Mouse (Mus musculus): Measurements from ENCODE around the gene Tab3. TPM values are rescaled to one million over a fixed set of nuclear protein-coding genes. Genes with fewer than 3 reads are reported as not detected.

The Tab3 gene
- 4.6 and 5.5 TPM in 2 replicates for polyA plus RNA-seq (2015; fragmentation: Nextera tagmentation; extraction: Ambion mirVana)

GRCm38 (mm10) chrX:85573532-85574181 is at the start of gene Tab3:
TSS of gene Tab3 (plus strand) at chrX:85574022.
- H3K9me3 ChIP-seq = no peaks in the 10 kb centered on the region

GRCm38 (mm10) chrX:85525545-85525944 is 48.3 kb upstream of the Tab3 start:
- whole genome bisulfite sequencing = 24% methylated on average over 1 of the region's 1 CpGs
- H3K4me1 ChIP-seq (replicated peaks) = no peaks in the 10 kb centered on the region
- H3K4me2 ChIP-seq (replicated peaks) = no peak overlapping the region
- no peaks in the 10 kb centered on the region for H3K9me3 ChIP-seq
- no peaks in the 10 kb centered on the region for H3K27me3 ChIP-seq (replicated peaks)
- no peak overlapping the region for H3K27ac ChIP-seq
- H3K9ac ChIP-seq = no peak overlapping the region
- no peaks in the 10 kb centered on the region for H3K36me3 ChIP-seq
- no peak overlapping the region for H3K4me3 ChIP-seq (replicated peaks)
- ATAC-seq = peak; percentile 72

More at GRCm38 (mm10) chrX:85573532-85574181, at the start of gene Tab3:
- ATAC-seq = peak; percentile 98
- WGBS = 21% methylated on average over 59 of the region's 64 CpGs
- Histone ChIP-seq H3K4me1 (replicated peaks) (no peaks in the 10 kb centered on the region), H3K27me3 (replicated peaks) (no peaks in the 10 kb centered on the region), H3K27ac (peak within 1 kb of the TSS; percentile 54; the same call in 1 of the 2 replicates), H3K36me3 (no peaks in the 10 kb centered on the region), H3K4me2 (replicated peaks) (peak within 1 kb of the TSS; percentile 53), H3K4me3 (replicated peaks) (peak within 1 kb of the TSS; percentile 62), H3K9ac (peak within 1 kb of the TSS; percentile 69)

- no peak overlapping the region for H3K4me2 ChIP-seq (replicated peaks)
- no peak overlapping the region for H3K4me3 ChIP-seq (replicated peaks)
- no peak overlapping the region for H3K9ac ChIP-seq
- H3K9me3 ChIP-seq = no peaks in the 10 kb centered on the region
- ATAC-seq = peak; percentile 93
- no peaks in the 10 kb centered on the region for H3K4me1 ChIP-seq (replicated peaks)
- H3K27ac ChIP-seq = no peak overlapping the region
- 55% methylated on average over 5 of the region's 5 CpGs for WGBS
- no peaks in the 10 kb centered on the region for H3K27me3 ChIP-seq (replicated peaks)
- H3K36me3 ChIP-seq = no peaks in the 10 kb centered on the region
These were observed 47.4 kb upstream of the Tab3 start for GRCm38 (mm10) chrX:85526263-85527019.

- Histone ChIP-seq H3K27ac (no peak overlapping the region), H3K36me3 (no peaks in the 10 kb centered on the region), H3K9me3 (no peaks in the 10 kb centered on the region), H3K4me2 (replicated peaks) (no peak overlapping the region), H3K27me3 (replicated peaks) (no peaks in the 10 kb centered on the region), H3K9ac (no peak overlapping the region), H3K4me3 (replicated peaks) (no peak overlapping the region), H3K4me1 (replicated peaks) (no peaks in the 10 kb centered on the region)
- 73% methylated on average over 2 of the region's 2 CpGs for WGBS
- ATAC-seq = no peak
These were observed 14.9 kb upstream of the Tab3 start for GRCm38 (mm10) chrX:85558931-85559330.

- Histone ChIP-seq H3K4me1 (replicated peaks) (no peaks in the 10 kb centered on the region), H3K9me3 (no peaks in the 10 kb centered on the region), H3K4me2 (replicated peaks) (no peak overlapping the region), H3K27me3 (replicated peaks) (no peaks in the 10 kb centered on the region), H3K27ac (no peak overlapping the region), H3K36me3 (no peaks in the 10 kb centered on the region), H3K4me3 (replicated peaks) (no peak overlapping the region), H3K9ac (no peak overlapping the region)
- 65% methylated on average over 4 of the region's 4 CpGs for WGBS
- no peak for ATAC-seq
These were observed 7.6 kb upstream of the Tab3 start for GRCm38 (mm10) chrX:85566256-85566655.

- H3K4me1 ChIP-seq (replicated peaks) = no peaks in the 10 kb centered on the region
- peak overlapping the region; percentile 54; the same call in 1 of the 2 replicates for H3K27ac ChIP-seq
- peak overlapping the region; percentile 53 for H3K4me2 ChIP-seq (replicated peaks)
- WGBS = 16% methylated on average over 33 of the region's 34 CpGs
- peak overlapping the region; percentile 62 for H3K4me3 ChIP-seq (replicated peaks)
- H3K9ac ChIP-seq = peak overlapping the region; percentile 69
- no peaks in the 10 kb centered on the region for H3K27me3 ChIP-seq (replicated peaks)
- H3K36me3 ChIP-seq = no peaks in the 10 kb centered on the region
- no peaks in the 10 kb centered on the region for H3K9me3 ChIP-seq
- ATAC-seq = peak; percentile 63
These were observed 340 bp downstream of the Tab3 start for GRCm38 (mm10) chrX:85574182-85574541.

- H3K4me2 ChIP-seq (replicated peaks) = no peak overlapping the region
- WGBS = 61% methylated on average over 6 of the region's 6 CpGs
- H3K27ac ChIP-seq = no peak overlapping the region
- H3K36me3 ChIP-seq = no peaks in the 10 kb centered on the region
- no peak for ATAC-seq
- no peak overlapping the region for H3K4me3 ChIP-seq (replicated peaks)
- H3K9ac ChIP-seq = no peak overlapping the region
- H3K27me3 ChIP-seq (replicated peaks) = no peaks in the 10 kb centered on the region
- no peaks in the 10 kb centered on the region for H3K4me1 ChIP-seq (replicated peaks)
- no peaks in the 10 kb centered on the region for H3K9me3 ChIP-seq
These were observed 2.5 kb downstream of the Tab3 start for GRCm38 (mm10) chrX:85576310-85576709.

GRCm38 (mm10) chrX:85580768-85581167 is 6.9 kb downstream of the Tab3 start:
- no peaks in the 10 kb centered on the region for H3K9me3 ChIP-seq
- WGBS = 41% methylated on average over 2 of the region's 2 CpGs
- H3K27me3 ChIP-seq (replicated peaks) = no peaks in the 10 kb centered on the region
- no peak overlapping the region for H3K4me3 ChIP-seq (replicated peaks)
- H3K4me2 ChIP-seq (replicated peaks) = no peak overlapping the region
- ATAC-seq = no peak
- no peaks in the 10 kb centered on the region for H3K4me1 ChIP-seq (replicated peaks)
- H3K36me3 ChIP-seq = no peaks in the 10 kb centered on the region
- H3K9ac ChIP-seq = no peak overlapping the region
- no peak overlapping the region for H3K27ac ChIP-seq

GRCm38 (mm10) chrX:85582517-85582916 is 8.7 kb downstream of the Tab3 start:
- Histone ChIP-seq H3K4me3 (replicated peaks) (no peak overlapping the region), H3K4me2 (replicated peaks) (no peak overlapping the region), H3K36me3 (no peaks in the 10 kb centered on the region), H3K4me1 (replicated peaks) (no peaks in the 10 kb centered on the region), H3K9me3 (no peaks in the 10 kb centered on the region), H3K9ac (no peak overlapping the region), H3K27ac (no peak overlapping the region), H3K27me3 (replicated peaks) (no peaks in the 10 kb centered on the region)
- ATAC-seq = no peak
- WGBS = 71% methylated on average over 1 of the region's 1 CpGs

GRCm38 (mm10) chrX:85585575-85585974 is 11.8 kb downstream of the Tab3 start:
- H3K27me3 ChIP-seq (replicated peaks) = no peaks in the 10 kb centered on the region
- no peaks in the 10 kb centered on the region for H3K36me3 ChIP-seq
- no peak overlapping the region for H3K4me3 ChIP-seq (replicated peaks)
- no peak overlapping the region for H3K9ac ChIP-seq
- H3K9me3 ChIP-seq = no peaks in the 10 kb centered on the region
- no peak overlapping the region for H3K27ac ChIP-seq
- no peak for ATAC-seq
- H3K4me1 ChIP-seq (replicated peaks) = no peaks in the 10 kb centered on the region
- no peak overlapping the region for H3K4me2 ChIP-seq (replicated peaks)

GRCm38 (mm10) chrX:85614701-85615100 is 40.9 kb downstream of the Tab3 start:
- no peak for ATAC-seq
- Histone ChIP-seq H3K9me3 (no peaks in the 10 kb centered on the region), H3K27ac (no peak overlapping the region), H3K4me1 (replicated peaks) (no peaks in the 10 kb centered on the region), H3K9ac (no peak overlapping the region), H3K36me3 (no peaks in the 10 kb centered on the region), H3K4me2 (replicated peaks) (no peak overlapping the region), H3K27me3 (replicated peaks) (no peaks in the 10 kb centered on the region), H3K4me3 (replicated peaks) (no peak overlapping the region)
- WGBS = 90% methylated on average over 2 of the region's 2 CpGs

GRCm38 (mm10) chrX:85646204-85646777 is 72.5 kb downstream of the Tab3 start:
- no peak overlapping the region for H3K4me3 ChIP-seq (replicated peaks)
- no peaks in the 10 kb centered on the region for H3K27me3 ChIP-seq (replicated peaks)
- H3K9me3 ChIP-seq = no peaks in the 10 kb centered on the region
- no peaks in the 10 kb centered on the region for H3K36me3 ChIP-seq
- no peak overlapping the region for H3K4me2 ChIP-seq (replicated peaks)
- no peak for ATAC-seq
- H3K27ac ChIP-seq = no peak overlapping the region
- no peaks in the 10 kb centered on the region for H3K4me1 ChIP-seq (replicated peaks)
- no peak overlapping the region for H3K9ac ChIP-seq
- WGBS = 35% methylated on average over 8 of the region's 8 CpGs
